Mouse (Mus musculus) c-Kit-positive CD71-negative TER-119-negative erythroid progenitor cells, embryonic 14.5 days (primary cell): ENCODE measurements at regions not wholly inside any gene's neighbourhood (a gene's known extent, or its start where the extent isn't known, plus 50 kb on each side); places are given as distances from the start of the nearest gene placed in this dataset.

ENCODE experiments used
- DNase-seq: peaks from one replicate; pipeline ENCODE4 v3.0.0-alpha.2; 2013; ENCODE audit warnings: low read depth

GRCm38 (mm10) chr17:80827361-80827760, 99.1 kb upstream of the Map4k3 start:
- DNase-seq: no peak

GRCm38 (mm10) chr17:80825971-80826730, 97.9 kb upstream of the Map4k3 start:
- DNase-seq: no peak

GRCm38 (mm10) chr17:80825518-80825901, 97.2 kb upstream of the Map4k3 start:
- DNase-seq: no peak

- no peak for DNase-seq
Measured at GRCm38 (mm10) chr17:80824826-80825517, 96.7 kb upstream of the Map4k3 start.

GRCm38 (mm10) chr17:80824261-80824660, 96.0 kb upstream of the Map4k3 start:
- DNase-seq: no peak

GRCm38 (mm10) chr17:80820888-80821287, 92.6 kb upstream of the Map4k3 start:
- DNase-seq: no peak

- no peak for DNase-seq
Measured at GRCm38 (mm10) chr17:80818477-80819028, 90.3 kb upstream of the Map4k3 start.

GRCm38 (mm10) chr17:80815747-80816146, 87.5 kb upstream of the Map4k3 start:
- DNase-seq: peak; percentile 24

- no peak for DNase-seq
Measured at GRCm38 (mm10) chr17:80813194-80813593, 84.9 kb upstream of the Map4k3 start.

- no peak for DNase-seq
Measured at GRCm38 (mm10) chr17:80809275-80809674, 81.0 kb upstream of the Map4k3 start.

- no peak for DNase-seq
Measured at GRCm38 (mm10) chr17:80808069-80808468, 79.8 kb upstream of the Map4k3 start.

GRCm38 (mm10) chr17:80803361-80803915, 75.2 kb upstream of the Map4k3 start:
- DNase-seq: no peak

GRCm38 (mm10) chr17:80802622-80803021, 74.3 kb upstream of the Map4k3 start:
- no peak for DNase-seq

GRCm38 (mm10) chr17:80801991-80802390, 73.7 kb upstream of the Map4k3 start:
- no peak for DNase-seq

GRCm38 (mm10) chr17:80801451-80801983, 73.2 kb upstream of the Map4k3 start:
- no peak for DNase-seq

- no peak for DNase-seq
Measured at GRCm38 (mm10) chr17:80800877-80801276, 72.6 kb upstream of the Map4k3 start.

- no peak for DNase-seq
Measured at GRCm38 (mm10) chr17:80800454-80800853, 72.2 kb upstream of the Map4k3 start.

- no peak for DNase-seq
Measured at GRCm38 (mm10) chr17:80799061-80799460, 70.8 kb upstream of the Map4k3 start.

GRCm38 (mm10) chr17:80798281-80798980, 70.1 kb upstream of the Map4k3 start:
- no peak for DNase-seq

- DNase-seq: no peak
Measured at GRCm38 (mm10) chr17:80796790-80797189, 68.5 kb upstream of the Map4k3 start.

- DNase-seq: no peak
Measured at GRCm38 (mm10) chr17:80796386-80796785, 68.1 kb upstream of the Map4k3 start.
